Mouse (Mus musculus) liver, embryonic 14.5 days (tissue): Measurements from ENCODE around the gene Gm37240.

Experiments used
- CTCF ChIP-seq: IDR thresholded peaks from 2 replicates; pipeline ENCODE4 v1.5.1; 2016; ENCODE audit warnings: antibody characterized with exemption, low read depth, control low read depth
- EP300 ChIP-seq: IDR thresholded peaks from 2 replicates; pipeline ENCODE4 v1.6.1; 2016; ENCODE audit warnings: antibody characterized with exemption, low read depth

DNA sequence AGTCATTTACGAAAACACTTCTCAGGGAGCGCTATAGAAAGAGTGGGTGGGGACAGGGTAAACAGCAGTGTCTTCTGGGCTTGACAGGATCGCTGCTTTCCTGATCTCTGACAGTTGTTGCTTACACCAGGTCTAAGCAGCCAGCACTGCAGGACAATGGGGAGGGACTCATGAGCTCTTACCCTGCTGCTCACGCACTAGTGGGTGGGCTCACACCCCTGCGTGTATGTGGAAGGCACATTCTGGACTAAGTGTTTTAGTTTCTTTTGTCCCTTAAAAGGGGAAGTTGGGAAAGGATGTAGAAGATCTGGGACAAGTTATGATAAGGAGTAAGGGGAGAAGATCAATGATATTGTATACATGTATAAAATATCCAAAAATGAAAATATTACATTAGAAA is 1354.1 kb downstream of the Gm37240 start:
- TF ChIP-seq CTCF (no peak), EP300 (no peak)
